Mouse (Mus musculus) adipocyte (in vitro differentiated cells): ENCODE data around the gene Coq2.

ENCODE experiments used
- DNase-seq: peaks from one replicate; pipeline ENCODE4 v3.0.0-alpha.2; 2016; ENCODE audit warnings: low spot score

The Coq2 gene

GRCm38 (mm10) chr5:100674711-100675376 lies at the start of gene Coq2:
Gene Coq2, minus strand, starts transcription at chr5:100675140.
- DNase-seq = peak; percentile 79

GRCm38 (mm10) chr5:100719235-100720088 lies 44.5 kb upstream of the Coq2 start, which contains the start of gene Hpse:
Gene Hpse, minus strand, starts transcription at chr5:100719716.
- DNase-seq = no peak

- DNase-seq = no peak
These were observed 41.8 kb upstream of the Coq2 start for GRCm38 (mm10) chr5:100716762-100717161.

- no peak for DNase-seq
These were observed 36.3 kb upstream of the Coq2 start for GRCm38 (mm10) chr5:100711219-100711618.

GRCm38 (mm10) chr5:100710012-100710411 lies 35.1 kb upstream of the Coq2 start:
- peak; percentile 32 for DNase-seq

DNA sequence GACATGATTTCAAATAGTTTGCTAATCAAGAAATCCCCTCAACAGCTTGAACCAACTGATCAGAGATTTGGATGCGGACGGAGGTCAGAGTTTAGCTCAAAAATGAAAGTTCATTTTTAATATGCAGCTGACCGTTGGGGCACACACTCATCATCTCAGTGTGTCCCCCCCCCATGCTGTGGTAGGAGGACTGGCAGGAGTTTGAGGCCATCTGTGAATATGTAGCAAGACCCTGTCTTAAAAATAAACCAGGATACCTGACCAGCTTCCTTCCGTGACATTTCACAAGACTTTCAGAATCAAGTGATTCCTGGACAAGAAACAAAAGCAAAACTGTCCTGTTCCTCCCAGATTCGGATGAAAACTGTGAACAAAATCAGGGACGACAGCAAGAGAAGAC lies 34.1 kb upstream of the Coq2 start:
- DNase-seq = no peak

GRCm38 (mm10) chr5:100706675-100707074 lies 31.7 kb upstream of the Coq2 start:
- DNase-seq = peak; percentile 37

- no peak for DNase-seq
These were observed 29.3 kb upstream of the Coq2 start for GRCm38 (mm10) chr5:100704272-100704671.

GRCm38 (mm10) chr5:100702325-100702724 lies 27.4 kb upstream of the Coq2 start:
- no peak for DNase-seq

- DNase-seq = peak; percentile 10
These were observed 26.1 kb upstream of the Coq2 start for GRCm38 (mm10) chr5:100700861-100701620.

DNA sequence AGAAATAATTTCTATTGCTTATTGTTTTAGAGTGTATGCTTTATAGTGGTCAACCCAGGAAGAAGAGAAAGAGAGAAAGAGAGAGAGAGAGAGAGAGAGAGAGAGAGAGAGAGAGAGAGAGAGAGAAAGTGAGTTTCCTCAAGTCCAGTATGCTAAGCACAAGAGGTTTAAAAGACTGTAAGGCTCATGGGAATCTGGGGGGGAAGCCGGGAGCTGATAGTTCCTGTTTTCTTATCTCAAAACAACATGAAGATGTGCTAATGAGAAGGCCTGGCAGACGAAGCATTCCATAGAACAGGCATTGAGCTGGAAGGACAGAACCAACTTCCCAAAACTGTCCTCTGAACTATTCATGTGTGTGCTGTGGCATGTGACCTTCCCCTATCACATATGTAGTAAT lies 22.9 kb upstream of the Coq2 start:
- DNase-seq = no peak

DNA sequence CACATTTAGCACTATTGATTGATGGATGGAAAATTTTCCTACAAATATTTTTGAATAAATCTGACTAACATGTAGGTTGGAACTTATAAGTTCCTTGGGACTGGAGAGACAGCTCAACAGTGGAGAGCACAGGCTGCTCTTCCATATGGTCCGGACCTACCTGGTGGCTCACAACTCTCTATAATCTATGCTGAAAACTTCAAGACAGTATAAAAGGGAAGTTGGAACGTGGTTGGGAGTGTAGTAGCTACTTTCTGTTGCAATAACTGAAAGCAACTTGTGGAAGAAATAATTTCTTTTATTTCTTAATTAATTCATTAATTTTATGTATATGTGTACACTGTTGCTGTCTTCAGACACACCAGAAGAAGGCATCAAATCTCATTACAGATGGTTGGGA lies 22.5 kb upstream of the Coq2 start:
- DNase-seq = no peak

- DNase-seq = no peak
These were observed 10.7 kb upstream of the Coq2 start for GRCm38 (mm10) chr5:100685631-100686030.

DNA sequence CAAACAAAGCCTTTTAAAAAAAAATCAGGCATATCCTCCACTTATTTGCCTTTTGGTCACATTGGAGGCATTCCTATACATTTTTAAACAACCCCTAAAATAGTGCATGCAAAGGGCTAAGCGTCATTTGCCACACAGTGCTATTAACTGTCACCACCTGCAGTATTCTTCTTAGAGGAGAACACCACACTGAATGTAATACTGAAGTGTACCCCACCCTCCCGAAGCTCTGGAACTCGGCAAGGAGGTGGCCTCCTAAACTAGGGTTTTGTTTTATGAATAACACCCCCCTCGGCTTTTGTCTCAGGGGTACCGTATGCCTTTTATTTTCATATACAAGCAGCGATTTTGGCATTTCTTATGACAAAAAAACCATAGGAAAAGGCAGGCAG lies 5.6 kb upstream of the Coq2 start:
- no peak for DNase-seq

- DNase-seq = no peak
These were observed 5.1 kb upstream of the Coq2 start for GRCm38 (mm10) chr5:100679911-100680541.

DNA sequence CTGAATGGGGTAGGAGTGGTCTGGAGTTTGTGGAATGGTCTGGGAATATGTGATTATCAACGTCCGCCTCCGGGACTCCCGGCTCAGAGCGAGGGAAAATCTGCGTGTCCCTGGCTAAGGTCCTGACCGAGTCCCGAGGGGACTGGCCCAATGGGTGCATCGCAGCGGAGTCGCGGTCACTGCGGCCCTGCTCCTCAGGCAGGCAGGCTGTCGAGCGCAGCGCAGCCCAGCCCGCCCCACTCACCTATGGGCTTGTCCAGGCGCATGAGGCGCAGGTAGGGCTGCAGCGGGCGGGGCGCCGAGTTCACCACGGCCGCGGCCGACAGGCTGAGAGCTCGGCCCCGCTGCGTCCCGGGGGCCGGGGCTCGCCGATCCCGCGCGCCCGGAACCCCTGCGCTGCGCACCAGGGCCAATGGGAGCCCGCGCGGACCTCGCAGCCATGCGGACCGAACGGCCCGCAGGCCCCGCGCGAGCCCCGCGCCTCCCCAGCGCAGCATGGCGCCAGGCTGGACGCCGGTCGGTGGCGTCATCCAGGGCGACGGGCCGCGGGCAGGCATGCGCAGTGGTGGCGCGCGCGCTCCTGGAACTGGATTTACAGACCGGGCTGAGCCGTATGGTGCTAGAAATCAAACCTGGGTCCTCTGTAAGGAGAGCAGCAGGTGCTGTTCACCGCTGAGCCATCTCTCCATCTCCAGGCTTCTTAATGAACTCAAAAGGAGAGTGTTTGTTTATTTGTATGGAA lies 1.0 kb downstream of the Coq2 start:
- DNase-seq = peak; percentile 82

- no peak for DNase-seq
These were observed 2.5 kb downstream of the Coq2 start for GRCm38 (mm10) chr5:100672403-100672802.

DNA sequence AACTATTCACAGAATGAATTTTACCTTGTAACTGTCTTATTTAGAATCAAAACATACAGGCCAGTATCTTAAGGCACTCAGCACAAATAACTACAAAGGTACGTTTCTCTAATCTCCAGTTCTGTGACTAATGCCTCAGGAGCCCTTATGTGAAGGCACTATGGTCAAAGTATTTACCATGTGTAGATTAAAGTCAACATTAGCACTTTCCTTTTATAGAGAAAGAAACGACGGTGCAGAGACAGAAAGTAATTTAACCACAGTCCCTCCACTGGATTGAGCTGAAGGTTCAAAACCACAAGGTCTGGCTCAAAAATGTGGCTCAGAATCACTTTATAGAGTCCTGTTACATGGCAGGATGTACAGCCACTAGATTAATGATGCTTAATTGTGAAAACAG lies 3.0 kb downstream of the Coq2 start:
- no peak for DNase-seq

GRCm38 (mm10) chr5:100671398-100671797 lies 3.5 kb downstream of the Coq2 start:
- peak; percentile 51 for DNase-seq

GRCm38 (mm10) chr5:100666965-100667364 lies 8.0 kb downstream of the Coq2 start:
- DNase-seq = no peak

DNA sequence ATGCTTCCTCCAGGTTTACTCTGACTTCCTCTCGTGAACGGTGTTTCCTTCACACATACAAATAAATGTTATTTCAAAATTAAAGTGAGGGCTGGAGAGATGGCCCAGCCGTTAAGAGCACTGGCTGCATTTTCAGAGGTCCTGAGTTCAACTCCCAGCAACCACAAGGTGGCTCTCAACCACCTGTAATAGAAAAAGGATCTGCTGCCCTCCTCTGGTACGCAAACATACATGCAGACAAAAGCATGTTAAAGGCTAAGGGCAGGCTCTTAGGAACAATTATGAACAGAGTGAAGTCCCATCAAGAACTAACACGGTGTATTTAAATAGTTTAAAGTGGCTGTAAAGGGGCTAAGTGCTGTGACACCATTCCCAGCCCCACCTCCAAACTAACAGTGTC lies 11.1 kb downstream of the Coq2 start:
- peak; percentile 79 for DNase-seq
